Mouse (Mus musculus) left cerebral cortex, adult 2 months (tissue): ENCODE measurements around the gene Anks6. TPM values are rescaled to one million over a fixed set of nuclear protein-coding genes. Genes with fewer than 3 reads are reported as not detected.
"Not testable (repeated sequence)": the region's sequence is repeated elsewhere in the genome, so short reads cannot be mapped to it uniquely, and the experiment has no call there.

Source experiments
- DNase-seq, 2 experiments: peaks; one replicate each; pipeline ENCODE4 v3.0.0; 2021 to 2022; ENCODE audit warnings: low spot score in 2 of 2, mixed read lengths in 1 of 2; ENCODE audit errors: extremely low spot score in 1 of 2
- H3K27ac ChIP-seq: fragments of 200-600 bp; 2 replicates; pipeline ENCODE4 v1.8.1; 2022
- H3K4me3 ChIP-seq: fragments of 200-600 bp; 2 replicates; pipeline ENCODE4 v1.8.1; 2022
- CTCF ChIP-seq: fragments of 200-600 bp; IDR thresholded peaks from 2 replicates; pipeline ENCODE4 v1.8.1; 2022; ENCODE audit warnings: antibody characterized with exemption, mild to moderate bottlenecking, moderate library complexity
- intact Hi-C: fragments of 180-260 bp; cut with DNase I; formaldehyde crosslinking; loops from one replicate; pipeline ENCODE4 v1.15.1; 2025
- total RNA-seq, 2 experiments: library from RNA; stranded (reverse); gene quantifications; 2 replicates each; pipeline ENCODE4 v1.2.3; 2021

The Anks6 gene
- total RNA-seq, 2 experiments from 2014 or later, result 21.2 to 24.1 TPM

GRCm38 (mm10) chr4:47060900-47061299 is 3.7 kb upstream of the Anks6 start:
- intact Hi-C loops, result no loop called here
- TF ChIP-seq CTCF, result no peak
- DNase-seq, result no peak
- H3K4me3 ChIP-seq, result no peak overlapping the region
- no peak overlapping the region for H3K27ac ChIP-seq

GRCm38 (mm10) chr4:47057510-47058325 is 491 bp upstream of the Anks6 start:
- no peak for DNase-seq
- Histone ChIP-seq H3K4me3 (peak overlapping the region; percentile 68), H3K27ac (peak overlapping the region; percentile 90)
- intact Hi-C loops, result no loop called here
- no peak for TF ChIP-seq CTCF

- no peak overlapping the region for H3K4me3 ChIP-seq
- intact Hi-C loops, result no loop called here
Observed at GRCm38 (mm10) chr4:47055570-47056080, 1.6 kb downstream of the Anks6 start.

GRCm38 (mm10) chr4:47055170-47055569 is 2.1 kb downstream of the Anks6 start:
- intact Hi-C loops, H3K27ac ChIP-seq, H3K4me3 ChIP-seq, DNase-seq: not testable (repeated sequence)

More at GRCm38 (mm10) chr4:47055570-47056080, 1.6 kb downstream of the Anks6 start:
- no peak for TF ChIP-seq CTCF
- DNase-seq, result no peak
- H3K27ac ChIP-seq, result no peak overlapping the region

GRCm38 (mm10) chr4:47051905-47052304 is 5.3 kb downstream of the Anks6 start:
- DNase-seq, result no peak
- no peak for TF ChIP-seq CTCF
- Histone ChIP-seq H3K4me3 (no peak overlapping the region), H3K27ac (no peak overlapping the region)
- intact Hi-C loops, result loop anchor here (5.0 kb wide), 1 partner anchor 555 kb away; no protein-coding TSS in a partner anchor

GRCm38 (mm10) chr4:47050642-47051381 is 6.4 kb downstream of the Anks6 start:
- intact Hi-C loops, result loop anchor here (5.0 kb wide), 1 partner anchor 554 kb away; no protein-coding TSS in a partner anchor
- no peak for TF ChIP-seq CTCF
- no peak overlapping the region for H3K4me3 ChIP-seq
- H3K27ac ChIP-seq, result peak overlapping the region; percentile 44
- DNase-seq, result no peak

- peak; percentile 87 to 94 for DNase-seq
Observed at GRCm38 (mm10) chr4:47050167-47050566, 7.1 kb downstream of the Anks6 start.

GRCm38 (mm10) chr4:47049216-47049615 is 8.0 kb downstream of the Anks6 start:
- no peak for DNase-seq
- no peak overlapping the region for H3K4me3 ChIP-seq
- intact Hi-C loops, result no loop called here
- H3K27ac ChIP-seq, result no peak overlapping the region
- no peak for TF ChIP-seq CTCF

More at GRCm38 (mm10) chr4:47050167-47050566, 7.1 kb downstream of the Anks6 start:
- peak; percentile 98 for TF ChIP-seq CTCF
- Histone ChIP-seq H3K4me3 (no peak overlapping the region), H3K27ac (peak overlapping the region; percentile 44)
- intact Hi-C loops, result loop anchor here (5.0 kb wide), 1 partner anchor 553 kb away; no protein-coding TSS in a partner anchor

- intact Hi-C loops, result no loop called here
- TF ChIP-seq CTCF, result no peak
- no peak overlapping the region for H3K4me3 ChIP-seq
- no peak for DNase-seq
- no peak overlapping the region for H3K27ac ChIP-seq
Observed at GRCm38 (mm10) chr4:47047765-47048164, 9.5 kb downstream of the Anks6 start.

- TF ChIP-seq CTCF, result peak; percentile 40
- no peak for DNase-seq
- intact Hi-C loops, result no loop called here
- Histone ChIP-seq H3K4me3 (no peak overlapping the region), H3K27ac (no peak overlapping the region)
Observed at GRCm38 (mm10) chr4:47046974-47047373, 10.3 kb downstream of the Anks6 start.

- Histone ChIP-seq H3K4me3 (no peak overlapping the region), H3K27ac (no peak overlapping the region)
- intact Hi-C loops, result no loop called here
- no peak for TF ChIP-seq CTCF
- no peak for DNase-seq
Observed at GRCm38 (mm10) chr4:47043866-47044265, 13.4 kb downstream of the Anks6 start.

GRCm38 (mm10) chr4:47039586-47039985 is 17.6 kb downstream of the Anks6 start:
- intact Hi-C loops, result loop anchor here (5.0 kb wide), 1 partner anchor 532 kb away; no protein-coding TSS in a partner anchor
- no peak for TF ChIP-seq CTCF
- Histone ChIP-seq H3K27ac (no peak overlapping the region), H3K4me3 (no peak overlapping the region)
- no peak for DNase-seq
